Comparison of ENCODE assay signal across 9 mouse cellular contexts in the genomic region with DNA sequence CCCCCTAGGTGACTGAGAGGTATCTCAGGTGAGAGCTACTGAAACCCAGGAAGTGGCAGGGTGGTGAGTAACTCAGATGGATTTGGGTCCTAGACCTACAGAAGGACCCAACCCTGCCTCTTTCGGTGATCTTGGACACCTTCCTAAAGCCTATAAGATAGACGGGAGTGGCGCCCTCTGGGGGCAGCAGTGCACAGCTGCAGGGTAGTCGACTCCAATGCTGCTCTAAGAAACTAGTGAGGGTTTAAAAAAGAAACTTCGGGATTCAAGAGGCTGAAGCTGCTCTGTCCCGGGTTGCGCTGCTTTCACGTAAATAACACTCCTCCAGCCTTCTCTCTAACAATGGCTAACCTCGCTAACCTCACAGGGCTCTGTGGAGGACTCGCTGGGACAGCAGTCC. TPM values are rescaled to one million over a fixed set of nuclear protein-coding genes. Genes with fewer than 3 reads are reported as not detected.
DNase-seq lines count a peak whose midpoint lies in the region; ATAC-seq and TF ChIP-seq lines count a peak whose summit lies in the region.
"Had no signal": no experiment of that assay in that cellular context is flagged by ENCODE, and none has a peak within 500 bp of the region (broad histone marks: within the 10 kb centered on the region; RNA-seq: fewer than 3 reads in every experiment).

No protein-coding gene starts in this region.

- no peaks in the 10 kb centered on the region for H3K79me2 ChIP-seq in CH12.LX (replicated peaks; ENCODE audit: control insufficient read depth, extremely low read depth, insufficient read depth, poor library complexity, severe bottlenecking)

- no peak overlapping the region for H3K4me2 ChIP-seq in hindbrain, embryonic 13.5 days
- H3K4me2 ChIP-seq in CH12.LX (ENCODE audit: insufficient read depth, low read depth, poor library complexity, severe bottlenecking): no peak overlapping the region
- H3K4me2 ChIP-seq in forebrain, embryonic 13.5 days: no peak overlapping the region
- H3K4me2 ChIP-seq: limb, embryonic 12.5 days had no signal

- H3K4me1 ChIP-seq in hindbrain, embryonic 10.5 days (replicated peaks): 0 out of 2 replicates have a peak, but pooled peaks cover 5% of the 10 kb centered on the region
- H3K4me1 ChIP-seq in hindbrain, embryonic 13.5 days (replicated peaks): no peaks in the 10 kb centered on the region
- H3K4me1 ChIP-seq in CH12.LX (ENCODE audit: control insufficient read depth in 1 of 2, insufficient read depth in 2 of 2): peaks cover 11 to 20% of the 10 kb centered on the region in 2 experiments
- H3K4me1 ChIP-seq in lung, adult 2 months (ENCODE audit: control insufficient read depth, insufficient read depth, low read length): no peaks in the 10 kb centered on the region
- peaks cover 6% of the 10 kb centered on the region; the same call in 1 of the 2 replicates for H3K4me1 ChIP-seq in testis, adult 2 months (ENCODE audit: control insufficient read depth, insufficient read depth, low read length)
- no peaks in the 10 kb centered on the region for H3K4me1 ChIP-seq in forebrain, embryonic 13.5 days
- H3K4me1 ChIP-seq: limb, embryonic 12.5 days had no signal

- no peak for TF ChIP-seq POLR2A in CH12.LX (IDR thresholded peaks at IDR 0.05; ENCODE audit: low read depth, low read length)
- no peak for TF ChIP-seq POLR2A in lung, adult 2 months (IDR thresholded peaks at IDR 0.05; ENCODE audit: borderline replicate concordance, extremely low read depth, low read depth, low read length)
- no peak for TF ChIP-seq POLR2A in testis, adult 2 months (IDR thresholded peaks at IDR 0.05; ENCODE audit: control insufficient read depth, low read depth, low read length)

- DNase-seq in hindbrain, embryonic 10.5 days (ENCODE audit: low spot score): peak; percentile 15
- peak; percentile 73 for DNase-seq in CH12.LX (ENCODE audit: extremely low read depth)
- peak; percentile 22 for DNase-seq in c-Kit-positive CD71-positive TER-119-positive erythroid progenitor cells, embryonic 14.5 days (ENCODE audit: low spot score)
- peak; percentile 16 for DNase-seq in lung, adult 2 months
- DNase-seq in cerebellum, adult 11-12 months: no peak

- no peak for TF ChIP-seq EP300 in CH12.LX (IDR thresholded peaks at IDR 0.05; ENCODE audit: low read length)

- H3K9ac ChIP-seq in hindbrain, embryonic 13.5 days: no peak overlapping the region
- no peak overlapping the region for H3K9ac ChIP-seq in CH12.LX (ENCODE audit: insufficient read depth, low read depth)
- H3K9ac ChIP-seq in forebrain, embryonic 13.5 days: no peak overlapping the region
- H3K9ac ChIP-seq: limb, embryonic 12.5 days had no signal

- peak; percentile 80 to 92 for TF ChIP-seq CTCF in CH12.LX (conservative IDR thresholded peaks at IDR 0.05 in 1 of 2, IDR thresholded peaks at IDR 0.05 in 1 of 2; ENCODE audit: low read depth in 2 of 2, low read length in 2 of 2)
- peak; percentile 50 for TF ChIP-seq CTCF in lung, adult 2 months (IDR thresholded peaks at IDR 0.05; ENCODE audit: insufficient read depth, low read length)
- peak; percentile 82; the same call in 1 of the 2 replicates for TF ChIP-seq CTCF in testis, adult 2 months (IDR thresholded peaks at IDR 0.05; ENCODE audit: control insufficient read depth, insufficient read depth, insufficient replicate concordance, low read depth, low read length)

- H3K27ac ChIP-seq in hindbrain, embryonic 10.5 days: no peak overlapping the region
- H3K27ac ChIP-seq in hindbrain, embryonic 13.5 days: no peak overlapping the region
- H3K27ac ChIP-seq in CH12.LX (ENCODE audit: insufficient read depth, low read depth): no peak overlapping the region
- H3K27ac ChIP-seq in testis, adult 2 months (ENCODE audit: control insufficient read depth, insufficient read depth, low read depth, low read length): no peak overlapping the region
- no peak overlapping the region for H3K27ac ChIP-seq in forebrain, embryonic 13.5 days
- H3K27ac ChIP-seq: limb, embryonic 12.5 days had no signal

- in situ Hi-C loops in CH12.LX (cut with MboI; ENCODE audit: low pct_ligation_motif_present, low pct_unique_long_range_greater_than_20kb, low sequenced_read_pairs): no loop called here

- H3K36me3 ChIP-seq in hindbrain, embryonic 10.5 days: no peaks in the 10 kb centered on the region
- no peaks in the 10 kb centered on the region for H3K36me3 ChIP-seq in hindbrain, embryonic 13.5 days
- no peaks in the 10 kb centered on the region for H3K36me3 ChIP-seq in CH12.LX (replicated peaks in 1 of 2; ENCODE audit: control insufficient read depth in 1 of 2, insufficient read depth in 1 of 2, low read length in 1 of 2)
- no peaks in the 10 kb centered on the region for H3K36me3 ChIP-seq in testis, adult 2 months (ENCODE audit: control insufficient read depth, insufficient read depth, low read length)
- no peaks in the 10 kb centered on the region for H3K36me3 ChIP-seq in forebrain, embryonic 13.5 days (ENCODE audit: poor library complexity, severe bottlenecking)
- H3K36me3 ChIP-seq: limb, embryonic 12.5 days had no signal

- no peaks in the 10 kb centered on the region for H3K27me3 ChIP-seq in hindbrain, embryonic 10.5 days (ENCODE audit: insufficient read depth, poor library complexity, severe bottlenecking)
- H3K27me3 ChIP-seq in hindbrain, embryonic 13.5 days: no peaks in the 10 kb centered on the region
- no peaks in the 10 kb centered on the region for H3K27me3 ChIP-seq in CH12.LX (replicated peaks)
- no peaks in the 10 kb centered on the region for H3K27me3 ChIP-seq in testis, adult 2 months (ENCODE audit: control insufficient read depth, insufficient read depth, low read length)
- H3K27me3 ChIP-seq in forebrain, embryonic 13.5 days: peaks cover 2% of the 10 kb centered on the region; the same call in 1 of the 2 replicates
- H3K27me3 ChIP-seq: limb, embryonic 12.5 days had no signal

- 37% methylated on average over 10 of the region's 10 CpGs for WGBS in hindbrain, embryonic 10.5 days
- 38% methylated on average over 10 of the region's 10 CpGs for WGBS in hindbrain, embryonic 13.5 days
- WGBS in lung, adult 2 months: 35% methylated on average over 10 of the region's 10 CpGs
- 34% methylated on average over 10 of the region's 10 CpGs for WGBS in forebrain, embryonic 13.5 days

- dilution Hi-C loops in CH12.LX (cut with MboI; ENCODE audit: extremely low pct_ligation_motif_present, extremely low pct_unique_long_range_greater_than_20kb, low sequenced_read_pairs): no loop called here

- H3K9me3 ChIP-seq in hindbrain, embryonic 10.5 days: no peaks in the 10 kb centered on the region
- no peaks in the 10 kb centered on the region for H3K9me3 ChIP-seq in hindbrain, embryonic 13.5 days
- no peaks in the 10 kb centered on the region for H3K9me3 ChIP-seq in CH12.LX (replicated peaks; ENCODE audit: low read length)
- H3K9me3 ChIP-seq in forebrain, embryonic 13.5 days (replicated peaks): no peaks in the 10 kb centered on the region
- H3K9me3 ChIP-seq: limb, embryonic 12.5 days had no signal

- no peak overlapping the region for H3K4me3 ChIP-seq in hindbrain, embryonic 10.5 days
- no peak overlapping the region for H3K4me3 ChIP-seq in hindbrain, embryonic 13.5 days
- no peak overlapping the region for H3K4me3 ChIP-seq in CH12.LX (replicated peaks in 1 of 3; ENCODE audit: low read depth in 2 of 3, low read length in 2 of 3, poor library complexity in 1 of 3)
- no peak overlapping the region for H3K4me3 ChIP-seq in lung, adult 2 months (replicated peaks; ENCODE audit: extremely low read depth, low read depth, low read length)
- H3K4me3 ChIP-seq in testis, adult 2 months (ENCODE audit: control insufficient read depth, low read depth, low read length): no peak overlapping the region
- H3K4me3 ChIP-seq in forebrain, embryonic 13.5 days: no peak overlapping the region
- H3K4me3 ChIP-seq: limb, embryonic 12.5 days had no signal

- no peak for ATAC-seq in hindbrain, embryonic 13.5 days (ENCODE audit: low FRiP score)
- ATAC-seq in forebrain, embryonic 13.5 days: no peak

- peak; percentile 65 for TF ChIP-seq RAD21 in CH12.LX (IDR thresholded peaks at IDR 0.05; ENCODE audit: low read depth, low read length)

TF ChIP-seq in CH12.LX, 34 proteins besides CTCF, POLR2A, EP300 and RAD21:
- TF ChIP-seq HCFC1 (IDR thresholded peaks at IDR 0.05; ENCODE audit: low read depth, low read length) (no peak), ZKSCAN1 (IDR thresholded peaks at IDR 0.05; ENCODE audit: borderline replicate concordance, low read depth, low read length) (no peak), NELFE (IDR thresholded peaks at IDR 0.05; ENCODE audit: low read depth, low read length) (no peak), SMC3 (IDR thresholded peaks at IDR 0.05; ENCODE audit: low read depth, low read length) (peak; percentile 86), TBP (conservative IDR thresholded peaks at IDR 0.05; ENCODE audit: low read depth, low read length) (no peak)
TF ChIP-seq in CH12.LX: peak in this region for 1.

RNA-seq across cellular contexts. Expression of a gene that starts 23.4 kb away (rescaled TPM):
- not detected in 2 replicates for polyA plus RNA-seq in hindbrain, embryonic 10.5 days (2016; fragmentation: Nextera tagmentation; extraction: Ambion mirVana)
- not detected in 2 replicates for polyA plus RNA-seq in hindbrain, embryonic 13.5 days (2015; fragmentation: Nextera tagmentation; extraction: Ambion mirVana)
- not detected in 2 replicates for total RNA-seq in CH12.LX (2012; rRNA removed)
- not detected in 2 replicates for total RNA-seq in CH12.LX (2014; rRNA removed)
- polyA plus RNA-seq in CH12.LX (2012; ENCODE audit: insufficient read length, low read depth): not detected in 2 replicates
- not detected in 2 replicates for polyA plus RNA-seq in lung, adult 2 months (2012; rRNA removed)
- not detected in 2 replicates for polyA plus RNA-seq in testis, adult 2 months (2012; rRNA removed)
- not detected in 2 replicates for polyA plus RNA-seq in forebrain, embryonic 13.5 days (2015; fragmentation: Nextera tagmentation; extraction: Ambion mirVana)
- polyA plus RNA-seq: limb, embryonic 12.5 days had no signal

RNA-seq across cellular contexts. Expression of a gene that starts 24.5 kb away (rescaled TPM):
- polyA plus RNA-seq in hindbrain, embryonic 10.5 days (2016; fragmentation: Nextera tagmentation; extraction: Ambion mirVana): not detected in 2 replicates
- 0.35 TPM in 1 of 2 replicates, not detected in the other for polyA plus RNA-seq in hindbrain, embryonic 13.5 days (2015; fragmentation: Nextera tagmentation; extraction: Ambion mirVana)
- total RNA-seq in CH12.LX (2012; rRNA removed) (0.13 TPM in 1 of 2 replicates, not detected in the other), CH12.LX (2014; rRNA removed) (not detected in 2 replicates)
- polyA plus RNA-seq in CH12.LX (2012; ENCODE audit: insufficient read length, low read depth): not detected in 2 replicates
- 0.10 and 0.11 TPM in 2 replicates for polyA plus RNA-seq in lung, adult 2 months (2012; rRNA removed)
- 0.19 and 0.25 TPM in 2 replicates for polyA plus RNA-seq in testis, adult 2 months (2012; rRNA removed)
- 0.10 TPM in 1 of 2 replicates, not detected in the other for polyA plus RNA-seq in forebrain, embryonic 13.5 days (2015; fragmentation: Nextera tagmentation; extraction: Ambion mirVana)
- polyA plus RNA-seq: limb, embryonic 12.5 days had no signal

RNA-seq across cellular contexts. Expression of a gene that starts 59.2 kb away (rescaled TPM):
- 0.31 and 0.35 TPM in 2 replicates for polyA plus RNA-seq in hindbrain, embryonic 10.5 days (2016; fragmentation: Nextera tagmentation; extraction: Ambion mirVana)
- 0.65 and 0.77 TPM in 2 replicates for polyA plus RNA-seq in hindbrain, embryonic 13.5 days (2015; fragmentation: Nextera tagmentation; extraction: Ambion mirVana)
- total RNA-seq in CH12.LX (2012; rRNA removed) (86.8 and 142 TPM in 2 replicates), CH12.LX (2014; rRNA removed) (101 and 108 TPM in 2 replicates)
- 259 and 284 TPM in 2 replicates for polyA plus RNA-seq in CH12.LX (2012; ENCODE audit: insufficient read length, low read depth)
- polyA plus RNA-seq in lung, adult 2 months (2012; rRNA removed): 4.7 and 5.7 TPM in 2 replicates
- 1.3 and 2.2 TPM in 2 replicates for polyA plus RNA-seq in testis, adult 2 months (2012; rRNA removed)
- 0.22 and 0.26 TPM in 2 replicates for polyA plus RNA-seq in forebrain, embryonic 13.5 days (2015; fragmentation: Nextera tagmentation; extraction: Ambion mirVana)

Comparison
In these comparisons a context has a peak if more than half of its experiments do, and no peak if none do; other contexts are left out.
1. RNA of a gene that starts 59.2 kb away (polyA plus RNA-seq): 259 to 284 TPM in CH12.LX; 4.7 to 5.7 TPM in lung, adult 2 months, 1.3 to 2.2 TPM in testis, adult 2 months, 0.65 to 0.77 TPM in hindbrain, embryonic 13.5 days, 0.31 to 0.35 TPM in hindbrain, embryonic 10.5 days and 0.22 to 0.26 TPM in forebrain, embryonic 13.5 days; every median in the first group is over 10 times any median in the second.
2. Peak in every context shown above with its lines, with median percentiles within 50 percentile points of each other: CTCF ChIP-seq.